Mouse (Mus musculus): ENCODE measurements around the gene Cd209g. TPM values are rescaled to one million over a fixed set of nuclear protein-coding genes. Genes with fewer than 3 reads are reported as not detected.
"Not testable (repeated sequence)": the region's sequence is repeated elsewhere in the genome, so short reads cannot be mapped to it uniquely, and the experiment has no call there.

Cd209g gene
- not detected in 2 replicates for polyA plus RNA-seq (2014; fragmentation: Nextera tagmentation; extraction: Ambion mirVana)

DNA sequence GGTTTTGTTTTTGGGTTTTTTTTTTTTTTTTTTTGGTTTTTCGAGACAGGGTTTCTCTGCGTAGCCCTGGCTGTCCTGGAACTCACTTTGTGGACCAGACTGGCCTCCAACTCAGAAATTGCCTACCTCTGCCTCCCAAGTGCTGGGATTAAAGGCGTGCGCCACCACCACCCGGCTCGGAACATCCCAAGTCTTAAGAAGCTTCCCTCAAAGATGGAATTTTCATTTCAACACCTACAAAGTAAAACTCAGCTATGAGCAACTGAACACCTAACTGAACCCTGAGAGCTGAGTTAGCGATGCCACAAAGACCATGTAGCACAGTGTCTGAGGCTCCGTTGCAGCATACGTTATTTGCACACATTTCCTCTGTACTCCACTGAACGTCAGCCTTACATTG, at the start of gene Cd209g:
Gene Cd209g, plus strand, starts transcription at position 301 of the 400 bp plus-strand sequence.
- no peaks in the 10 kb centered on the region for H3K27me3 ChIP-seq (ENCODE audit: control insufficient read depth, insufficient read depth, low read length)
- H3K9ac ChIP-seq (ENCODE audit: low read depth, low read length): no peak within 1 kb of the TSS
- 95% methylated on average over 10 of the region's 10 CpGs for WGBS
- H3K4me2 ChIP-seq (replicated peaks; ENCODE audit: low read depth, low read length): no peak within 1 kb of the TSS
- H3K9me3 ChIP-seq (ENCODE audit: control insufficient read depth, low read length): no peaks in the 10 kb centered on the region
- no peak within 1 kb of the TSS for H3K4me3 ChIP-seq (ENCODE audit: low read length)
- no peak for ATAC-seq (ENCODE audit: low FRiP score, low TSS enrichment)
- no peaks in the 10 kb centered on the region for H3K36me3 ChIP-seq (ENCODE audit: control insufficient read depth, insufficient read depth, low read length)
- no peaks in the 10 kb centered on the region for H3K4me1 ChIP-seq (ENCODE audit: control insufficient read depth, insufficient read depth, low read length)
- no peak within 1 kb of the TSS for H3K27ac ChIP-seq (ENCODE audit: low read depth, low read length)

DNA sequence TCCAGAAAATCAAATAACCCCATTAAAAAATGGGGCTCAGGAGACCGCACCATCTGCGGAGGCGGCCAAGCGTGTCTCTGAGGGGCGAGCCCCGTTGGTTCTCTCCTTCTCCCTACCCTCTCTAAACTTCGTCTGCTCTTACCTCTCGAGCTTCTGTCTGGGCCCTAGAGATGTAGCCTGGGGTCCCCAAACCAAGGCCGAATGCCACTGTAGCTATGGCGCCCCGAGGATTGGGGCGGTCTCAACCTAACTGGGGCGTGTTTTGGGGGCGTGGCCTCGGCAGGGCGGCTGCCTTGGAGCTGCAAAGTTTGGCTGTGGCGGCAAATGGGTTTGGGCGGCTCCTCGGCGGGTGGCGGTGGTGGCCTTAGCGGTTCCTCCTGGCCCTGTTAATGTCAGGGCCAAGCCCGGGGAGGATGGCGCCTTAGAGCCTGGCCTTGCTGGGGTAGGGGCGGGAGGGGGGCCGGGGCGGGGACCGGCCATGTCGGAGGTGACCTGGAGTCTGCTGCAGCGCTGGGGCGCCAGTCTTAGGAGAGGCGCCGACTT, 46.6 kb upstream of the Cd209g start:
- H3K27me3 ChIP-seq (ENCODE audit: control insufficient read depth, insufficient read depth, low read length); H3K36me3 ChIP-seq (ENCODE audit: control insufficient read depth, insufficient read depth, low read length); H3K9me3 ChIP-seq (ENCODE audit: control insufficient read depth, low read length); H3K9ac ChIP-seq (ENCODE audit: low read depth, low read length); H3K27ac ChIP-seq (ENCODE audit: low read depth, low read length); H3K4me2 ChIP-seq (replicated peaks; ENCODE audit: low read depth, low read length); H3K4me1 ChIP-seq (ENCODE audit: control insufficient read depth, insufficient read depth, low read length); H3K4me3 ChIP-seq (ENCODE audit: low read length): not testable (repeated sequence)
- peak; percentile 77 for ATAC-seq (ENCODE audit: low FRiP score, low TSS enrichment)
- 38% methylated on average over 32 of the region's 33 CpGs for WGBS

DNA sequence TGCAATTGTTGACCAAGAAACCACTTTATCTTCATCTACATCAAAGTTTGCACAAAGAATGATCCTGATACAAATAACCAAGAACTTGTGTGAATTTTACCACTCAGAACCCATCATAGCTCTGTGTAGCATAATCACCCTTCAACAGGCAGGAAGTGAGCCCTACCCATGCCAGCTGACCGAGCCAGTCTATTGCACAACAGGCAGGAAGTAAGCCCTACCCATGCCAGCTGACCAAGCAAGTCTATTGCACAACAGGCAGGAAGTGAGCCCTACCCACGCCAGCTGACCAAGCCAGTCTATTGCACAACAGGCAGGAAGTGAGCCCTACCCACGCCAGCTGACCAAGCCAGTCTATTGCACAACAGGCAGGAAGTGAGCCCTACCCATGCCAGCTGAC, 45.4 kb upstream of the Cd209g start:
- H3K9me3 ChIP-seq (ENCODE audit: control insufficient read depth, low read length); H3K4me2 ChIP-seq (replicated peaks; ENCODE audit: low read depth, low read length); H3K27me3 ChIP-seq (ENCODE audit: control insufficient read depth, insufficient read depth, low read length); H3K27ac ChIP-seq (ENCODE audit: low read depth, low read length); H3K36me3 ChIP-seq (ENCODE audit: control insufficient read depth, insufficient read depth, low read length); ATAC-seq (ENCODE audit: low FRiP score, low TSS enrichment); H3K4me1 ChIP-seq (ENCODE audit: control insufficient read depth, insufficient read depth, low read length); H3K4me3 ChIP-seq (ENCODE audit: low read length); H3K9ac ChIP-seq (ENCODE audit: low read depth, low read length): not testable (repeated sequence)
- 68% methylated on average over 3 of the region's 3 CpGs for WGBS

DNA sequence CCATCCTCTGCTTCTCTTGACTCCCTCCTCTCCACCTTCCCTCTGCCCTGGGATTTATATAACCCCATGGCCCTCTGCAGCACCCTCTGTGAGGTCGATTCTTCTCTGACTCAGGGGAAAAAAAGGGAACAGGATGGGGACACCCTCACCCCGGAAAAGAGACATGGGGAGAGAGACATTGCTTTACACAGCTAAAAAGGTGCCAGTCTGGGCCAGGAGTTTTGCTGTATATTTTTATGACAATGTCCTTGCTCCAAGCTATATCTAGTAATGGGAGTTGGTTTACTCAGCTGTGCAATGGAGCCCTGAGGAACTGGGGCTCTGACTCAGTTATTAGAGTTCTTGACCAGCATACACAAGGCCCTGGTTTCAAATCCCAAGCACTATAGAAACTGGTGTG, 28.2 kb upstream of the Cd209g start, which contains the start of gene Cd209f:
Gene Cd209f, minus strand, starts transcription at position 101 of the 400 bp plus-strand sequence.
- H3K9ac ChIP-seq (ENCODE audit: low read depth, low read length); H3K36me3 ChIP-seq (ENCODE audit: control insufficient read depth, insufficient read depth, low read length); H3K9me3 ChIP-seq (ENCODE audit: control insufficient read depth, low read length); H3K27ac ChIP-seq (ENCODE audit: low read depth, low read length); H3K4me1 ChIP-seq (ENCODE audit: control insufficient read depth, insufficient read depth, low read length); H3K4me3 ChIP-seq (ENCODE audit: low read length); H3K27me3 ChIP-seq (ENCODE audit: control insufficient read depth, insufficient read depth, low read length); H3K4me2 ChIP-seq (replicated peaks; ENCODE audit: low read depth, low read length); ATAC-seq (ENCODE audit: low FRiP score, low TSS enrichment): not testable (repeated sequence)
- WGBS: 67% methylated on average over 1 of the region's 2 CpGs

DNA sequence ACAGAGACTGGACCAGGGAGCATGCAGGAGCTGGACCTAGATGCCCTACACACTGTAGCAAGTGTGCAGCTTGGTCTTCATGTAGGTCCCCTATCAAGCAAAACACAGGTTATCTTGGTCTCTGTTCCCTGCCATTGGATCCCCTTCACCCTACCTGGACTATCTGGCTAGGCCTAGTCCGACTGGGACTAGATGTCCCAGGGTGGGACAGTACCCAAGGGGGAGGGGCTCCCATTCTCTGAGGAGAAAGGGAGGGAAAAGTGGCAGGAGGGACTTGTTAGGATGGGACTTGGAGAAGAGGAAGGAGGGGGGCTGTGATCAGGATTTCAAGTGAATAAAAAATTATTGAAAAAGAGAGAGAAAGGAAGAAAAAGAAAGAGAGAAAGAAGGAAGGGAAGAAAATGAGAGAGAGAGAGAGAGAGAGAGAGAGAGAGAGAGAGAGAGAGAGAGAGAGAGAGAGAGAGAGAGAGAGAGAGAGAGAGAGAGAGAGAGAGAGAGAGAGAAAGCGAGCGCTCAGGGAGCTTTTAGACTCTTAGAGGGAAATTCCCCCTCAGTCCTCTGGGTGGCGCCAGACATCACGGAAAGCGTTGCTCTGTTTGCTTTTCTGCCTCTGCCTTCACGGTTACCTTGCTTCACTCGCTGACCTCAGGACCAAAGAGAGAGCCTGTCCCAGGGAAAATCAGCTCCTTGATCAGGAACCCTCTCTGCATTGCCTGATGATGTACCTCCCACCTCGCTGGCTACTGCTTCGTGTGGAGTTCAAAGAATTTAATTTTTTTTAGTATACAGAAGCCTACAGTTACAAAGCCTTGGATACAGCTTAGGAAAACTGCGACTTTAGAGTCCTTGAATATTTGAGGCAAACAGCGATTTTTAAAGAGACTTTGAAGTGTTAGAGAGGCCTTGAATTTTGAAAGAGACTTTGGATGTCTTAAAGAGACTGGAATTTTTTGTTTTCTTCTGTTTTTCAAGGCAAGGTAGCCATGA, 6.1 kb downstream of the Cd209g start:
- no peak overlapping the region for H3K4me2 ChIP-seq (replicated peaks; ENCODE audit: low read depth, low read length)

DNA sequence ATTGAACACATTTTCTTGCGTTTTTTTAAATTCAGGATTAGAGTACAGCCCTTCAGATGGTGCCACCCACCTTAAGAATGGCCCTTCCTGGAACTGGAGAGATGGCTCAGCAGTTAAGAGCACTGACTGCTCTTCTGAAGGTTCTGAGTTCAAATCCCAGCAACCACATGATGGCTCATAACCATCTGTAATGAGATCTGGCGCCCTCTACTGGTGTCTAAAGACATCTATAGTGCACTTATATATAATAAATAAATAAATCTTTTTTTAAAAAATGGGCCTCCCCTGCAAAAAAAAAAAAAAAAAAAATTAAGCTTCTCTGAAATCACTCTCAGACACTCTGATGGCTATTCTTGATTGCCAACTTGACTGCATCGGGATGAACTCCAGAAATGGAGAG, 7.8 kb downstream of the Cd209g start:
- no peaks in the 10 kb centered on the region for H3K9me3 ChIP-seq (ENCODE audit: control insufficient read depth, low read length)
- no peaks in the 10 kb centered on the region for H3K27me3 ChIP-seq (ENCODE audit: control insufficient read depth, insufficient read depth, low read length)
- no peak for ATAC-seq (ENCODE audit: low FRiP score, low TSS enrichment)
- H3K4me2 ChIP-seq (replicated peaks; ENCODE audit: low read depth, low read length): no peak overlapping the region
- H3K36me3 ChIP-seq (ENCODE audit: control insufficient read depth, insufficient read depth, low read length): no peaks in the 10 kb centered on the region
- H3K4me1 ChIP-seq (ENCODE audit: control insufficient read depth, insufficient read depth, low read length): no peaks in the 10 kb centered on the region
- no peak overlapping the region for H3K9ac ChIP-seq (ENCODE audit: low read depth, low read length)
- no peak overlapping the region for H3K27ac ChIP-seq (ENCODE audit: low read depth, low read length)
- WGBS: 58% methylated on average over 3 of the region's 3 CpGs
- no peak overlapping the region for H3K4me3 ChIP-seq (ENCODE audit: low read length)

More for the DNA sequence above, 6.1 kb downstream of the Cd209g start:
- 13% methylated on average over 12 of the region's 12 CpGs for WGBS
- Histone ChIP-seq H3K27ac (ENCODE audit: low read depth, low read length) (no peak overlapping the region), H3K36me3 (ENCODE audit: control insufficient read depth, insufficient read depth, low read length) (no peaks in the 10 kb centered on the region), H3K4me1 (ENCODE audit: control insufficient read depth, insufficient read depth, low read length) (no peaks in the 10 kb centered on the region), H3K27me3 (ENCODE audit: control insufficient read depth, insufficient read depth, low read length) (no peaks in the 10 kb centered on the region), H3K4me3 (ENCODE audit: low read length) (no peak overlapping the region), H3K9ac (ENCODE audit: low read depth, low read length) (no peak overlapping the region), H3K9me3 (ENCODE audit: control insufficient read depth, low read length) (no peaks in the 10 kb centered on the region)
- ATAC-seq (ENCODE audit: low FRiP score, low TSS enrichment): peak; percentile 72; the same call in 1 of the 2 replicates

DNA sequence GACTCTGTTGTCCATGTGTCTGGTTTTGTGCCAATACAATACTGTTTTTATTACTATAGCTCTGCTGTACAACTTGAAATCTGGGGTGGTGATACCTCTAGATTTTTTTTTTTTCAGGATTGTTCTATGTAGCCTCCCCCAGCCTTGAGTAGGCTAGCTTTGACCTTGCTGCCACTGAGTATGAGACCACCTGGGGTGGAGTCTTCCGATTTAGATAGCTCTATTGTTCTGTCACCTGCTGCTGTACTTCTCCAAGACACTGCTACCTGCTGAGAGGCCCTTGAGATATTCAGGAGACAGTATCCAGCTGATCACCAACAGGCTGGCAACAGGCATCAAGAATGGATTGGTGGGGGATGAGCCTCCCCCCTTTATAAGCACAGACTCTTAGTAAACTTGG, 13.4 kb downstream of the Cd209g start:
- no peak overlapping the region for H3K9ac ChIP-seq (ENCODE audit: low read depth, low read length)
- H3K27me3 ChIP-seq (ENCODE audit: control insufficient read depth, insufficient read depth, low read length): no peaks in the 10 kb centered on the region
- H3K4me2 ChIP-seq (replicated peaks; ENCODE audit: low read depth, low read length): no peak overlapping the region
- H3K4me3 ChIP-seq (ENCODE audit: low read length): no peak overlapping the region
- ATAC-seq (ENCODE audit: low FRiP score, low TSS enrichment): no peak
- no peaks in the 10 kb centered on the region for H3K4me1 ChIP-seq (ENCODE audit: control insufficient read depth, insufficient read depth, low read length)
- H3K36me3 ChIP-seq (ENCODE audit: control insufficient read depth, insufficient read depth, low read length): no peaks in the 10 kb centered on the region
- WGBS: 31% methylated on average over 1 of the region's 1 CpGs
- H3K27ac ChIP-seq (ENCODE audit: low read depth, low read length): no peak overlapping the region
- peaks cover 11% of the 10 kb centered on the region; the same call in 1 of the 2 replicates for H3K9me3 ChIP-seq (ENCODE audit: control insufficient read depth, low read length)

DNA sequence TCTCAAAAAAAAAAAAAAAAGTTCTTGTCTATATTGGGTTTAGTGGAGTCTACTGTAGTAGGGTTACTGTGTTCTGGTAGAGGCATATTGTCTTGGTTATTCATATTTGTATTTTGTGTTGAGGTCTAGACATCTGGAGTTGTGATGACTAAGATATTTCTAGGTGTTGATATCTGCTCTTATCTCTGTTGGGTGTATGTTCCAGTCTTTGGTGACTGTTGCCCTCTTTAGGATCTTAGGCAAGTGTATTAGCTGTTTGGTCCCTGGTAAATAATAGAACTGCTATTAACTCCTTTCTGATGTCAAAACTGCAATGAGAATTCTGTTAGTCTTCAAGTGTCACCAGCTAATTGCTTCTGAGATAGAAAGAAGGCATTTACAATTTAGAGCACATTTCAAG, 21.0 kb downstream of the Cd209g start:
- no peak overlapping the region for H3K4me3 ChIP-seq (ENCODE audit: low read length)
- H3K27me3 ChIP-seq (ENCODE audit: control insufficient read depth, insufficient read depth, low read length): no peaks in the 10 kb centered on the region
- H3K4me1 ChIP-seq (ENCODE audit: control insufficient read depth, insufficient read depth, low read length): no peaks in the 10 kb centered on the region
- H3K36me3 ChIP-seq (ENCODE audit: control insufficient read depth, insufficient read depth, low read length): no peaks in the 10 kb centered on the region
- H3K9me3 ChIP-seq (ENCODE audit: control insufficient read depth, low read length): peaks cover 12% of the 10 kb centered on the region; the same call in 1 of the 2 replicates
- H3K27ac ChIP-seq (ENCODE audit: low read depth, low read length): no peak overlapping the region
- H3K9ac ChIP-seq (ENCODE audit: low read depth, low read length): no peak overlapping the region
- no peak for ATAC-seq (ENCODE audit: low FRiP score, low TSS enrichment)
- no peak overlapping the region for H3K4me2 ChIP-seq (replicated peaks; ENCODE audit: low read depth, low read length)

DNA sequence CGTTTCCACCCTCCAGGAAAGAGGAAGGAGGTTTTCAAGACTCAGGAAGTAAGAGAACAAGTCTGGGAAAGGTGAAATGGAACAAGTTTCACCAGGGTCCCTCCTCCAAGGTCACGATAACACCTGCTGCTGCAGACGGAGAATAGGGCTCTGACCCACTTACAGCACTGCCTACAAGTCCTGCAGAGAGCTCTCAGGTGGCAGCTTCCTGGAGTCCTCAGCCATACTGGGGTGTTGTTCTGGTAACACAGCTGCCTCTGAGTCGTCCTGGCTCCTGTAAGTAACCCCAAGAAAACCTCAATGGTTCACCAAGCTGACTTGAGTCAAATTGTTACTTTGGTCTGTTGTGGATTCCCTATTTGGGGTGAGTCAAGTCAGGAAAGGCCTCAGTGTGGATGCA, 28.9 kb downstream of the Cd209g start:
- Histone ChIP-seq H3K27ac (ENCODE audit: low read depth, low read length) (no peak overlapping the region), H3K4me2 (replicated peaks; ENCODE audit: low read depth, low read length) (no peak overlapping the region), H3K9ac (ENCODE audit: low read depth, low read length) (no peak overlapping the region), H3K27me3 (ENCODE audit: control insufficient read depth, insufficient read depth, low read length) (no peaks in the 10 kb centered on the region), H3K9me3 (ENCODE audit: control insufficient read depth, low read length) (no peaks in the 10 kb centered on the region), H3K4me1 (ENCODE audit: control insufficient read depth, insufficient read depth, low read length) (peaks cover 6% of the 10 kb centered on the region; the same call in 1 of the 2 replicates), H3K4me3 (ENCODE audit: low read length) (no peak overlapping the region), H3K36me3 (ENCODE audit: control insufficient read depth, insufficient read depth, low read length) (no peaks in the 10 kb centered on the region)
- WGBS: 55% methylated on average over 4 of the region's 4 CpGs
- no peak for ATAC-seq (ENCODE audit: low FRiP score, low TSS enrichment)

Data from kidney, embryonic 14.5 days (tissue).